ENCODE assay signal across 8 mouse cellular contexts in genomic region chr11:84794496-84795113, GRCm38 (mm10). TPM values are rescaled to one million over a fixed set of nuclear protein-coding genes. Genes with fewer than 3 reads are reported as not detected.
DNase-seq lines count a peak whose midpoint lies in the region; ATAC-seq and TF ChIP-seq lines count a peak whose summit lies in the region.

No protein-coding gene starts in this region.

- H3K4me1 ChIP-seq in ES-Bruce4 (ENCODE audit: control insufficient read depth, insufficient read depth, low read length) = no peaks in the 10 kb centered on the region
- H3K4me1 ChIP-seq in forebrain, embryonic 13.5 days = 0 out of 2 replicates have a peak, but pooled peaks cover 7% of the 10 kb centered on the region
- peaks cover 11% of the 10 kb centered on the region; the same call in 1 of the 2 replicates for H3K4me1 ChIP-seq in neural tube, embryonic 15.5 days

- no peak overlapping the region for H3K27ac ChIP-seq in ES-Bruce4 (ENCODE audit: insufficient read depth, low read length)
- H3K27ac ChIP-seq in forebrain, embryonic 13.5 days = no peak overlapping the region
- no peak overlapping the region for H3K27ac ChIP-seq in neural tube, embryonic 15.5 days (replicated peaks)

- H3K4me3 ChIP-seq in ES-Bruce4 (ENCODE audit: low read depth, low read length) = no peak overlapping the region
- H3K4me3 ChIP-seq in forebrain, embryonic 13.5 days = no peak overlapping the region
- H3K4me3 ChIP-seq in neural tube, embryonic 15.5 days (replicated peaks) = peak overlapping the region; percentile 27

- peak overlapping the region; percentile 47 for H3K4me2 ChIP-seq in forebrain, embryonic 13.5 days
- H3K4me2 ChIP-seq in neural tube, embryonic 15.5 days = peak overlapping the region; percentile 55

- intact Hi-C loops in heart, postnatal 14 days (cut with DNase I) = loop anchor here (1.0 to 10.0 kb wide), 3 partner anchors 280 to 532 kb away; partner anchors contain the start of gene Aatf

- H3K9me3 ChIP-seq in ES-Bruce4 (replicated peaks; ENCODE audit: control insufficient read depth, insufficient read depth, low read length, poor library complexity, severe bottlenecking) = no peaks in the 10 kb centered on the region
- peaks cover 4% of the 10 kb centered on the region; the same call in 1 of the 2 replicates for H3K9me3 ChIP-seq in forebrain, embryonic 13.5 days (replicated peaks)
- H3K9me3 ChIP-seq in neural tube, embryonic 15.5 days (replicated peaks) = no peaks in the 10 kb centered on the region

- TF ChIP-seq EP300 in ES-Bruce4 (IDR thresholded peaks at IDR 0.05; ENCODE audit: insufficient read depth, low read depth, low read length) = no peak

- TF ChIP-seq CTCF in ES-Bruce4 (IDR thresholded peaks at IDR 0.05; ENCODE audit: low read depth, low read length) = peak; percentile 99

- no peaks in the 10 kb centered on the region for H3K27me3 ChIP-seq in ES-Bruce4 (ENCODE audit: control insufficient read depth, insufficient read depth, low read length, poor library complexity, severe bottlenecking)
- H3K27me3 ChIP-seq in forebrain, embryonic 13.5 days = peaks cover 73% of the 10 kb centered on the region
- 0 out of 2 replicates have a peak, but pooled peaks cover 2% of the 10 kb centered on the region for H3K27me3 ChIP-seq in neural tube, embryonic 15.5 days (replicated peaks)

- no peak overlapping the region for H3K9ac ChIP-seq in ES-Bruce4 (ENCODE audit: low read depth, poor library complexity, severe bottlenecking)
- peak overlapping the region; percentile 40; the same call in 1 of the 2 replicates for H3K9ac ChIP-seq in forebrain, embryonic 13.5 days
- H3K9ac ChIP-seq in neural tube, embryonic 15.5 days (replicated peaks) = peak overlapping the region; percentile 32

- DNase-seq in heart, postnatal 14 days = peak; percentile 66 to 78
- DNase-seq in kidney, postnatal 4 days = peak; percentile 85 to 88
- peak; percentile 18 to 40 for DNase-seq in lung, adult 18-20 months
- DNase-seq in thymus, postnatal 0 days (ENCODE audit: low spot score) = peak; percentile 40

- WGBS in forebrain, embryonic 13.5 days = 7% methylated on average over 17 of the region's 17 CpGs
- 8% methylated on average over 17 of the region's 17 CpGs for WGBS in neural tube, embryonic 15.5 days

- no peak for TF ChIP-seq POLR2A in ES-Bruce4 (IDR thresholded peaks at IDR 0.05; ENCODE audit: insufficient read depth, low read length)

- no peaks in the 10 kb centered on the region for H3K36me3 ChIP-seq in ES-Bruce4 (ENCODE audit: control insufficient read depth, insufficient read depth, low read length, poor library complexity, severe bottlenecking)
- no peaks in the 10 kb centered on the region for H3K36me3 ChIP-seq in forebrain, embryonic 13.5 days (ENCODE audit: poor library complexity, severe bottlenecking)
- H3K36me3 ChIP-seq in neural tube, embryonic 15.5 days = no peaks in the 10 kb centered on the region

- peak; percentile 73; the same call in 1 of the 2 replicates for ATAC-seq in cerebellum, adult (ENCODE audit: insufficient number of reproducible peaks, low FRiP score, low TSS enrichment)
- peak; percentile 93 for ATAC-seq in forebrain, embryonic 13.5 days
- ATAC-seq in neural tube, embryonic 15.5 days (ENCODE audit: low FRiP score) = peak; percentile 83

RNA-seq across cellular contexts. Expression of gene Mrm1, which starts 24.7 kb away (rescaled TPM):
- polyA plus RNA-seq in ES-Bruce4 (2011; ENCODE audit: insufficient read depth, insufficient read length, low read depth, missing spikeins) = 9.1 and 10.3 TPM in 2 replicates
- 8.9 and 12.3 TPM in 2 replicates for polyA plus RNA-seq in forebrain, embryonic 13.5 days (2015; fragmentation: Nextera tagmentation; extraction: Ambion mirVana)
- 10 to 100 TPM; 16.6 to 22.8 TPM for total RNA-seq in heart, postnatal 14 days (2021)
- polyA plus RNA-seq in neural tube, embryonic 15.5 days (2015; fragmentation: Nextera tagmentation; extraction: Ambion mirVana) = 19.2 and 19.6 TPM in 2 replicates
- polyA plus RNA-seq in thymus, postnatal 0 days (2015; fragmentation: Nextera tagmentation; extraction: Ambion mirVana) = 14.1 and 15.1 TPM in 2 replicates

RNA-seq across cellular contexts. Expression of gene Dhrs11, which starts 34.2 kb away (rescaled TPM):
- polyA plus RNA-seq in ES-Bruce4 (2011; ENCODE audit: insufficient read depth, insufficient read length, low read depth, missing spikeins) = 5.0 and 7.0 TPM in 2 replicates
- polyA plus RNA-seq in forebrain, embryonic 13.5 days (2015; fragmentation: Nextera tagmentation; extraction: Ambion mirVana) = 3.6 and 3.8 TPM in 2 replicates
- 100 to 1,000 TPM; 114 to 125 TPM for total RNA-seq in heart, postnatal 14 days (2021)
- polyA plus RNA-seq in neural tube, embryonic 15.5 days (2015; fragmentation: Nextera tagmentation; extraction: Ambion mirVana) = 11.8 and 16.2 TPM in 2 replicates
- polyA plus RNA-seq in thymus, postnatal 0 days (2015; fragmentation: Nextera tagmentation; extraction: Ambion mirVana) = 12.0 and 12.2 TPM in 2 replicates

Comparison
In these comparisons a context has a peak if more than half of its experiments do, and no peak if none do; other contexts are left out.
1. DNase-seq: peak in every context shown above with its lines; median percentile 86 in kidney, postnatal 4 days; 72 in heart, postnatal 14 days; 40 in thymus, postnatal 0 days; 29 in lung, adult 18-20 months.